Mouse (Mus musculus) right cerebral cortex, postnatal 4 days (tissue): ENCODE measurements around the gene Zbed4.
"Not testable (repeated sequence)": the region's sequence is repeated elsewhere in the genome, so short reads cannot be mapped to it uniquely, and the experiment has no call there.

ENCODE experiments used
- DNase-seq: peaks from one replicate; pipeline ENCODE4 v3.0.0-alpha.2; 2022

The Zbed4 gene

DNA sequence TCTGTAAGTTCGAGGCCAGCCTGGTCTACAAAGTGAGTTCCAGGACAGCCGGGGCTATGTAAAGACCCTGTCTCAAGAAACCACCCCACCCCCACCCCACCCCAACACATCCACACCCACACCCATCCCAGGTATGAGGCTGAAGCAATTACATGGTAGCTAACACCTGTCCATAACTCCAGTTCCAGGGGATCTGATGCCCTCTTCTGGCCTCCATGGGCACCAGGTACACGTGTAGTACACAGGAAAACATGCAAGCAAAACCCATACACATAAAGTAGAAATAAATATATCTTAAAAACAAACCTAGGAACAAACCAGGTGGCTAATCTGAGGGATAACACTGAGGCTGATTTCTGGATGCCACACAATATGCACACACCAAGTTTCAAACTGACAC is 61.8 kb downstream of the Zbed4 start:
- DNase-seq = no peak

DNA sequence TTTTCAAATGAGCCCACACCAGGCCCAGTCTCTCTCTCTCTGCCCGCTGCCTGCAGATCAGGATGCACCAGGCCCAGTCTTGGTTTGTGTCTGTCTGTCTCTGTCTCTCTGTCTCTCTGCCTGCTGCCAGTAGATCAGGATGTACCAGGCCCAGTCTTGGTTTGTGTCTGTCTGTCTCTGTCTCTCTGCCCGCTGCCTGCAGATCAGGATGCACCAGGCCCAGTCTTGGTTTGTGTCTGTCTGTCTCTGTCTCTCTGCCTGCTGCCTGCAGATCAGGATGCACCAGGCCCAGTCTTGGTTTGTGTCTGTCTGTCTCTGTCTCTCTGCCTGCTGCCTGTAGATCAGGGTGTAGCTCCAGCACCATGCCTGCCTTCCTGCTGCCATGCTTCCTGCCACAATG is 62.4 kb downstream of the Zbed4 start:
- not testable (repeated sequence) for DNase-seq

DNA sequence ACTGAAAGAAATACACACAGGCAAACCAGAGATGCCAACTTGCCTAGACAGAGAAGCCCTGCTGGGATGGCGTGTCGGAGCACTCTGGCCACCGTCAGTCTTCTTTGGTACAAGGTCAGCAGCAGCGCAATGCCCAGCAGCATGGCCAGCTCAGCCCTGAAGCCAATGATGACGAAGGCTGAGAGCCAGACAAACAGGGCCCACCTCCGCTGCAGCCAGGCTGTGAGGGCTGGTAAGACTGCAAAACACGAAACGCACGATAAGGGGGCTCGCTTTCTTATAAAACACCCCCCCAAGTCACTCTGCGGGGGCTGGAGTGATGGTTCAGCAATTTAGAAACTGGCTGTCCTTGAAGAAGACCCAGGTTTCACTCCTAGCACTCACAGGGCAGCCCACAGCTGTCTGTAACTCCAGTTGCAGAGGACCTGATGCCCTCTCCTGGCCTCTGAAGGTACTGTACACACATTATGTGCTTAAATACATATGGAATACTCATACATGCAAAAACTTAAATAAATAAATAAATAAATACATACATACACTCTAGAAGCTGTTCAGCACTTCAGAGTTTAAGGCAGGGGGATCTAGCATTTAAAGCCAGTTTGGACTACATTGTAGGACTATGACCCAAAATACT is 63.1 kb downstream of the Zbed4 start:
- no peak for DNase-seq

DNA sequence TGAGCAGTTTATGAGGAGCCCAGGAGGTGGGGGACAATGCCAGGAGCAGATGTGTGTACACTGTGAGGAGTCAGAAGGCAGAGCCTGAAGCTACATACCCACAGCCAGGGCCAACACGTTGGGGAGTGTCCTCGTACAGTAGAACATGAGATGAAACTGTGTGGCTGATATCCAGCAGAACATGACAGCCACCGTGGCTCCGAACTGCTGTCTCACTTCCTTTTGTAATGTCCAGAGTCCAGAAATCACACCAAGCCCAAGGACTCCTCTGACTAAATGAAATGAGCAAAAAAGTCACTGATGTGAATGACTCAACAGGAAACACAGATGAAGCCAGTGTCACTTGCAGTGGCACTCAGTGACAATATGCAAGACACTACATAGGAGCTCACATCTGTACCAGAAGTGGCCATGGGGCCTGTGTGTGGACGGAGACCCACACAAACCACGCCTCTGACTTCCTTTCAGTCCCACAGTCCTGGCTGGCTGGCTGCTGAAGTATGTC is 63.8 kb downstream of the Zbed4 start:
- DNase-seq = no peak

DNA sequence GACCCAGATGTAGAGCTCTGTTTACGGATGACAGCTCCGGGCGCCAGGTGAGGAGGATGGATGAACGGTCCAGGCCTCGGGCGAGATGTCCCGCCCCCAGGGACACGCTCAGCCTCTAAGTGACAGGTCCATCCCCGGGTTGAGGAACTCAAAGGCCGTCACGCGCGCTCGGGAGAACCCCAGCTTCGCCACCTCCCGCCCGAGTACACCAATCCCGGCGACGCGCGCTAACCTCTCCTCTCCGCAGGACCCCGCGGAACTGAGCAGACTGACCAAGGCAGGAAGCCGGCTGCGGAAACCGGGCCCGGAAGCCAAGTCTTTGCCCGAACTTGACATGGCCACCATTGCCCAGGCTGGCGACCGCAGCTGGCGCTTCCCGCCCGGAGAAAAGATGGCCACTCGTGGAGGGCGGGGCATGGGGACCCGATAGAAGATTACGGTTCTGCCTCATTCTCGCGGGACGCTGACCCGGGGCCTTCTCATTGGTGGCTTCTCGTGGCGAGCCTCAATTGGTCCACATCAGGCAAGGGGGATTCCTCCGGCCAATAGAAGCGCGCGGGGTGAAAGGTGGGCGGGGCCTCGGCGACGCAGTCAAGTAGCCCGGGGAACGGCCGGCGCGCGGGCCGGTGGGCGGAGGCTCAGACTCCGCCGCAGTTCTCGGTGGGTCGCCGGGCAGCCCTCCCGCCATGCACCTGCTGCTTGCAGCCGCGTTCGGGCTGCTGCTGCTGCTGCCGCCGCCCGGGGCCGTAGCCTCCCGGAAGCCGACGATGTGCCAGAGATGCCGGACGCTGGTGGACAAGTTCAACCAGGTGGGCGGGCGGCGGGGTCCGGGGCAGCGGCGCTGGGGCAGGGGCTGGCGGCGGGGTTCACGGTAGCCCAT is 67.8 kb downstream of the Zbed4 start, which contains the start of the genes Alg12 and Creld2:
Gene Alg12 (minus strand): TSS at position 293 of the 880 bp plus-strand sequence.
Gene Creld2 (plus strand): TSS at position 621 of the 880 bp plus-strand sequence.
- peak; percentile 97 for DNase-seq

DNA sequence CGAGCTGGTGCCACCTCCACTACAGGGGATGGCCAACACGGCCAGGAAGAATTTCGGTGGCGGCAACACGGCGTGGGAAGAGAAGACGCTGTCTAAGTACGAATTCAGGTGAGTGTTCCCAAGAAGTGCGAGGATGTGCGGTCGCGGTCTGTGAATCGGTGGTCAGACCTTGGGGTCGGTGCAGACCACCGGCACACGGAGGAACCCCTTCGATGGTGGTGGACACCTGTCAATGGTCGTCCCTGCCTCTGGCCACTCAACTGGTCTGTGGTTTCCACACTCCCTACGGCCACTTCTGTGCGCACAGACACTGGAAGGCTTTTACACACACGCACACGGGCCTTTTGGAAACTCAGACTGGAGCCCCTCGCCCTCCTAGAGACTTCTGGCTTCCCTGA is 68.4 kb downstream of the Zbed4 start:
- no peak for DNase-seq

DNA sequence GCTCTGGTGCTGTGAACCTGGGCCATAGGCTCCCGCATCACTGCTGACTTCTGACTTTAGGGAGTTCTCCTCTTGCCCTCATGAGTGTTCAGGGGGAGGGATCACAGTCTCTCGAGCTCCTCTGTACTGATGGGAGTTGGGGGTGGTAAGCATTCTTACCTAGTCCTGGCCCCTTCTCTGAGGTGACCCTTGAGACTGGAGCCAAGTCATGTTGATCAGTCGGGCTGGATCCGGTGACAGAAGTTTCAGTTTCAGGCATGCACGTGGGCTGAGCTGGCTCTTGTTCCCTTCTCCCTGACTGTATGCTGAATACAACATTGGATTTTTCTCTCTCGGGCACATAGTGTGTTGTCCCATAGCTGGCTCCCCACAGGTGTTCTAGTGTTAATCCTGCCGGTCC is 69.9 kb downstream of the Zbed4 start:
- no peak for DNase-seq

DNA sequence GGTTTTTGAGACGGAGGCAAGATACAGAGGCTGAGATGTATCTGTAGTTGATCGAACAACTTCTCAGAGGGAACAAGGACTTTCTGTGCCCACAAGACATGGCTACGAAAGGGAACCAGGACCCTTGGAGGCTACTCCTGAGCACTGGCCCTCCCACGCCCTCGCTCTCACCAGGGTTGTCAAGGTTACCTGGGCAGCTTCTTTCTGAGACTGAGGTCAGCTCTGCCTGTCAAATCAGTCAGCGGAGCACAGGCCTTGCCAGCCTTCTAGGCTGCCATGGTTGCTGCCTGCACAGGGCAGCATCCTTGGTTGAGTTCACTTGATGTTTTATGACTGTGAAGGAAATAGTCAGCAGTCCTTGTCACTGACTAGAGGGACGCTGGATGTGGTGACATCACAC is 71.1 kb downstream of the Zbed4 start:
- DNase-seq = no peak

DNA sequence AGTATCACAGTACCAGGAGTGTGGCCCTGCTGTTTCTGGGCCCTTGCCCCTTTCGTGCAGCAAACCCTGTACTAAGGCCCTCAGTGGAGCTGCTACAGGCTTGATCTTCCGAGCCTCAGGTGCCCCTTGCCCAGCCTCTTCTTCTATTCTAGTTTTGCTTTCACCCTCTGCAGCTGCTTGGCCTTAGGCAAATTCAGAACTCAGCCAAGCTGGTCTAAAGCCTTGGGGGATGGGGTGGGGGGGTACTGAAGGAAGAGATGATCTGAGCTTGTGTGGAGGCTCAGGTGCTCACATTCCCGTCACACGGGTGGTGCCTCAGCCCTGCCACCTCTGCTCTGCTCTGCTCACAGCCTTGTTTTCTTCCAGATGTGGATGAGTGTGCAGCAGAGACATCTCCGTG is 71.9 kb downstream of the Zbed4 start:
- no peak for DNase-seq

DNA sequence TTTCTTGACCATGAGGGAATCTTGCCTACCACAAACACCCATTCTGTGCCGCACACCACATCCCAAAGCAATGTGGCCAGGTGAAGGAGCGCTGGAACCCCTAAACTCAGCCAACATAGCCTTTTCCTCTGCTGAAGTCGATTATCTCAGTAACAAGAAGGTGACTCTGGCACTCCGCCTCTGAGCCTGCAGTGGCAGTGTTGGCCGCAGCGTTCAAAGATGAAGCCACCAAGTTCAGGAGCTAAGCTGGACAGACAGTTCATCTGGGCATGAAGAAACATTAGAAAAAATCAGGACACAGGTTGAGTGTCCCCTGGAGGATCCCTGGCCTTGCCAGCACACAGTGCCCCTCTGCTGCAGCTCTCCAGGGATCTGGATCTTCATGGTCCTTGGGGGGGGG is 76.0 kb downstream of the Zbed4 start:
- DNase-seq = no peak

DNA sequence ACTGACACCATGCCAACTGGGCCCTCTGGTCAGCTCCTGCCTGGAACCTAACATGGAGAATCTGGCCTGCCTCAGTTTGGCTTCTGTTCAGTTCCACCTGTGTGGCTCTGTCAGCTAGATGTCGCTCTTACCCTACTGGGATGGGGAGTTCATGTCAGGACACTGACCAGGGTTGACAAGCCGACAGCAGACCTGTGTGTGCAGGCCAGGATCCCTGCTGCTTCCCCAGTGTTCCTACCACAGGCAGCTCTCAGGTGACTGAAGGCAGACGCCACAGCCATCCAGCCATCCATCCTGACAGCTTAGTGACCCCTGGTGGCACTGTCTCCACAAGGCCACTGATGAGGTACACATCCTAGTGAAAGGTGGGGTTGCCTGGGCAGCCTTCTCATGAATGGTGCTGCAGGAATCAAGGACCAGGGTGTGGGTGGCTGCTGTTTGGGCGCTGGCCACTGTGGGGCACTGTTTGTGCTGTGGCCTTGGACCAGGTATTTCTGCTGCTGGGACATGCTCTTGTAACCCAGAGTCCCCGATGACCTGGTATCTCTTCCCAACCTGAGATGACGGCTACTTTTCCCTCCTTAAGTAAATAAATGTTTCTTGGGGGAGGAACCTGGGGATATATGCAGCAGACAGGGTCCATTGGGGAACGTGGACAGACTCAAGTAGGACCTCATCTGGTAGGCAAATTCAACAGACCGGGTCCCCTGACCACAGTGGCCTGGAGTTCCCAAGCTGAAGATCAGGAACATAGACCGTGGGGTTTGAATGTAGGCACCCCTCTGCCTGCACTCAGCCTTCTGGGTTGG is 76.7 kb downstream of the Zbed4 start:
- peak; percentile 58 for DNase-seq

DNA sequence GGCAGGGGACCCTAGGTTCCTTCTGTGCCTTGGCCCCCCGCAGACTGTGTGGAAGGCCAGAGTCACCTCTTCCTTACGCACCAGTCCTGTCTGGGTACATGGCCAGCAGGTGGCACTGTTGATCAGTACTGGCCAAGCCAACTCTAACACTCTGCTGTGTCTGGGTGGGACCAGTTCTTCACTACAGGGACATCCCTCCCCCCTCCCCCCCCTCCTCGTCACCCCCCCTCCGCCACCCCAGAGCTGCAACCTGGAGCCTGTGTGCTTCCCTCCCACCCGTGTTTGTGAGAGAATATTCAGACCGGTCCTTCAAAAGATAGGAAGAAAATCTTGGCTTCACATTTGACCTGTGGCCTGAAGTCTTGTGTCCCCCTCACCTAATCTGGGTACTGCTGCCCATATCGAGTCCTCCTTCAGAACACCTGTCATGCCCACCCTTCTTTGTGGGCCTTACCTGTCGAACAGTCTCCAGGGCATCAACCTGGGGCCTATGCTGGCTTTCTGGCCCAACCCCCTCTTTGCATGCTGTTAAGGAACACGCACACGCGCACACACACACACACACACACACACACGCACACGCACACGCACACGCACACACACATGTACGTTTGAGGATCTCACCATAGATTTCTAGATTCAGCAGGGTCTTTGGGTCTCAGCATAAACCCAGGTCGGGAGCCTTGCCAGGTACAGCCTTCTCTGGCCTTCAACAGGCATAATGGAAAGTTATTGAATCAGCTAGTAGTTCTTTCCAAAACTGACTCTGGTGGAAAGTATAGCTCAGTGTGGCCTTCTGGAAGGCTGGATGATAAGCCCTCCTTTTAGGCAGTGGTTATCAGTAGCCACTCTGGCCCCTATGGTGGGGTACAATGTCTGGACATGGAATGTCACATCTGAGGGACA is 77.6 kb downstream of the Zbed4 start:
- DNase-seq = peak; percentile 94

DNA sequence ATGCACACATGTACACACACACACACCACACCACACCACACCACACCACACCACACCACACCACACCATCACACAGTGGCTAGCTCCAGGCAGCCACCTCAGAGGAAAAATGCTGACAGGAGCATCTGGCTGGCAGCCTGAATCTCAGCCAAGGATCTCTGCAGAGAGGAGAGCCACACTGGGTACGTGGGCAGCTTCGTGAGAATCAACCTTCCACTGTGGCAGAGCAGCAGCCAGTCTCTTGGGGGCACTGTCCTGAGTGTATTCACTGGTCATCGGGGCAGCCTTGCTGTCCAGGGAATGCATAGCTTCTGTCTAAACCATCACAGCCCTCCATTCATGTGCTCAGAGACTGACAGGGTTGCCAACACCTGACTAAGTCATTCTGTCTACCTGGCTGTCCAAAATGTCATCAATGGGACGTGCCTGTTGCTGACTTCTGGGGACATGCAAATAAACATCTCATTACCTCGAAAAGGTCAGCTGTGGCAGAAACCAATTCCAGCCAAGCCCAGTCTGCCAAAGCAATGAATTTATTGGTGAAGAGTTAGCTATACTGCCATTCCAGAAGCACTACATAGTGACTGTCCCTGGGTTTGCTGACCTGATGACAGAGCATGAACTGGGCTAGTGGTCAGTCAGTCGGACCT is 78.5 kb downstream of the Zbed4 start:
- DNase-seq = no peak

DNA sequence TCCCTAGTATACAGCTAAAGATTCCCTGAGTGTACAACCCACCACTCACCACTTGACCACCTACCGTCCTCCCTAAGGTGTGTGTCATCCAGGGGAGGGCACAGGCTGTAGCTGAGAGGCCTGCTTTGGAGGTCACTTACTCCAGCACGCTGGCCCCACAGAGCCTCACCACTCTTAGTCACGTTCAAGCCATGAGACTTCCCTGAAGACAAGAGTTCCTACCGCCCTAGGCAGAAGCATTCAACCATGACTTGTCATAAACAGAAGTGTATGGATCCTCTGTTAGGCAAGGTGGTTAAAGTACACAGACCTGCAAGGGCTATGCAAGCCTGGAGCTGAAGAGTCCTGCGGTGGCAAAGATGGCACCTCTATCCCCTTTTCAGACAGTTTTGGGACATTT is 79.2 kb downstream of the Zbed4 start:
- no peak for DNase-seq

DNA sequence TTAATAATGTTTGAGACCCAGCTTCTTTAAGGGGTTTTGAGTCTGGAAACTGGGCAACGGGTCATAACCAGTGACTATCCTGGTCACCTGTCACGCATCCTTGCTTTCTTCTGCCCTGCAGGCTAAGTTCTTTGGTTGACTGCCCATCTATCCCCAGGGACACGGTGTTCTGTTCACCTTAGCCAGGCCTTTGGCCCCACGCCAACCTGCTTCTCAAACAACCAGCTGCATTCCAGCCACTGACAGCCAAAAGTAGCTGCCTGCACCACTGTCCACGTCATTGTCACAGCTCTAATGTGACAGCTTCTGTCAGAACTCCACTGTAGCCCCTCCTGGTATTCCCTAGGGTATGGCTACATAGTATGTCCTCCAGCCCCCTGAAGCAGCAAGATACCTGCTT is 80.0 kb downstream of the Zbed4 start:
- no peak for DNase-seq

DNA sequence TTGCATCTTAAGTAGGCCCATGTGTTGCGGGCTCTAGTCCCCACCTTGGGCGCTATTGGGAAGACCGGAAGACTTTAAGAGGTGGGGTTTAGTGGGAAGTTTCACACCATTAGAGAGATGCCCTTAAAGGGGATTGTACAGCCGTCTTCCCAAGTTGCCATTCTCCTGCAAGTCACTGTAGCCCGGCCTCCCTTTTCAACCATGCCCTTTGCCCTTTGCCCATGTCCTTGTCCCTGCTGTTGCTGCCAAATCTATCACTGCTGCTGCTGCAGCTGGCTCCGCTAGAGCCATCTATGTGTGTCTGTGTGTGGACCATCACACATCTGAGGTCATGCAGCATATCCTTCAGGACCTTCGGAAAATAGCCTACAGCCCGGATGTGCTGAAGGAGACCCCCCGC is 81.1 kb downstream of the Zbed4 start:
- DNase-seq = no peak
